Mouse (Mus musculus) liver, adult 2 months (tissue): ENCODE data around the gene Syne2.

ENCODE experiments used
- CTCF ChIP-seq: fragments of 200-500 bp; IDR thresholded peaks from 2 replicates; pipeline ENCODE4 v1.5.1; 2011; ENCODE audit warnings: low read depth, low read length, control low read depth
- POLR2A ChIP-seq: fragments of 200-500 bp; IDR thresholded peaks from 2 replicates; pipeline ENCODE4 v1.6.1; 2011; ENCODE audit warnings: low read length, control low read depth; ENCODE audit not compliant: insufficient read depth; ENCODE audit errors: extremely low read depth

GRCm38 (mm10) chr12:76004697-76005249, 186.8 kb downstream of the Syne2 start:
- TF ChIP-seq POLR2A = no peak
- no peak for TF ChIP-seq CTCF
